Mouse (Mus musculus): ENCODE measurements at regions not wholly inside any gene's neighbourhood (a gene's known extent, or its start where the extent isn't known, plus 50 kb on each side); places are given as distances from the start of the nearest gene placed in this dataset.

DNA sequence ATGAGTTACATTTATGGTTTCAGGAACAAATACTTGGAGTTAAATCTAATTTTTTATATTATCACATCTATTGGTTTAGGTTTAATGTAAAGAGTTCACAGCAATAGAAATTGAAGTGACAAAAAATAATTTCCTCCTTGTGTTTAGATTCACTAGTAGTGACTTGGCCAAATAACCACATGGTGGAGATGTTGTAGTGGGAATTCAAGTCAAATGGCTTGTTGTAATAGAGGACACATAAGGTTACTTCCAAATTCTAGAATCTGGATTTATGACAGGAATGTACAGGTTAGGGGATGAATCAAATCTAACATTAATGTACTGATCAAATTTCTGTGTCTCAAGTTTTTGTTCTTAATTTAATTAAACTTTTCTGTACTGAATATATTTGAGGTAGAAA is 526.4 kb upstream of the Klhl1 start:
- TF ChIP-seq CTCF (IDR thresholded peaks at IDR 0.05; ENCODE audit: insufficient read depth, low read length): no peak
- no peak for TF ChIP-seq POLR2A (IDR thresholded peaks at IDR 0.05; ENCODE audit: borderline replicate concordance, extremely low read depth, low read depth, low read length)
